Mouse (Mus musculus) neural tube, embryonic 11.5 days (tissue): ENCODE results near the gene Gprc6a. TPM values are rescaled to one million over a fixed set of nuclear protein-coding genes. Genes with fewer than 3 reads are reported as not detected.

Experiments used
- ATAC-seq: fragments of 200-750 bp; cut with Nextera tagmentation; 2 replicates; pipeline ENCODE4 v1.8.0; 2017; ENCODE audit warnings: moderate number of reproducible peaks, mild to moderate bottlenecking, moderate TSS enrichment, moderate library complexity; ENCODE audit not compliant: insufficient read depth, low FRiP score, low TSS enrichment
- DNase-seq: peaks from one replicate; pipeline ENCODE4 v3.0.0-alpha.2; 2015; ENCODE audit warnings: low spot score
- H3K27ac ChIP-seq: fragments of 300-500 bp; sonication (generic); 2 replicates; pipeline ENCODE4 v1.5.1; 2014; ENCODE audit warnings: low read depth, mild to moderate bottlenecking, low read length
- H3K27me3 ChIP-seq: fragments of 300-500 bp; sonication (generic); 2 replicates; pipeline ENCODE4 v1.6.1; 2014; ENCODE audit warnings: mild to moderate bottlenecking, low read length, mixed read lengths; ENCODE audit not compliant: control insufficient read depth, insufficient read depth
- H3K36me3 ChIP-seq: fragments of 300-500 bp; sonication (generic); 2 replicates; pipeline ENCODE4 v1.6.1; 2014; ENCODE audit warnings: mild to moderate bottlenecking, low read length, moderate library complexity, mixed read lengths; ENCODE audit not compliant: control insufficient read depth, insufficient read depth
- H3K4me1 ChIP-seq: fragments of 300-500 bp; sonication (generic); 2 replicates; pipeline ENCODE4 v1.6.1; 2014; ENCODE audit warnings: low read length, mixed read lengths; ENCODE audit not compliant: control insufficient read depth, insufficient read depth
- H3K4me2 ChIP-seq: fragments of 300-500 bp; sonication (generic); 2 replicates; pipeline ENCODE4 v1.6.1; 2014; ENCODE audit warnings: low read depth, mild to moderate bottlenecking, moderate library complexity
- H3K4me3 ChIP-seq: fragments of 300-500 bp; sonication (generic); 2 replicates; pipeline ENCODE4 v1.5.1; 2014; ENCODE audit warnings: low read depth, low read length
- H3K9ac ChIP-seq: fragments of 300-500 bp; sonication (generic); 2 replicates; pipeline ENCODE4 v1.6.1; 2014; ENCODE audit warnings: mild to moderate bottlenecking, low read length
- H3K9me3 ChIP-seq: fragments of 300-500 bp; sonication (generic); 2 replicates; pipeline ENCODE4 v1.6.1; 2016; ENCODE audit warnings: low read length; ENCODE audit not compliant: control insufficient read depth
- WGBS: fragments of 180-500 bp; shearing (Covaris S2); extraction: QIAGEN DNeasy Blood & Tissue Kit; methylation state at CpG from one replicate; pipeline ENCODE4 v1.1.7; 2014; 5-methylcytosine and 5-hydroxymethylcytosine counted together
- polyA plus RNA-seq: library from polyadenylated mRNA; unstranded; fragments of >200 nt; fragmentation: Nextera tagmentation; extraction: Ambion mirVana; gene quantifications from 2 replicates; pipeline ENCODE4 v1.2.1, GENCODE M21; 2014

The Gprc6a gene
- polyA plus RNA-seq, 1 experiment from 2014 or later: not detected

- no peaks in the 10 kb centered on the region for H3K9me3 ChIP-seq
- no peak for ATAC-seq
- no peak overlapping the region for H3K9ac ChIP-seq
- WGBS: 84% methylated on average over 3 of the region's 3 CpGs
- H3K27ac ChIP-seq: no peak overlapping the region
- H3K27me3 ChIP-seq: no peaks in the 10 kb centered on the region
- H3K4me1 ChIP-seq: no peaks in the 10 kb centered on the region
- no peak overlapping the region for H3K4me3 ChIP-seq
- DNase-seq: no peak
- H3K4me2 ChIP-seq: no peak overlapping the region
- no peaks in the 10 kb centered on the region for H3K36me3 ChIP-seq
Observed at GRCm38 (mm10) chr10:51621193-51621592, 10.1 kb downstream of the Gprc6a start.

GRCm38 (mm10) chr10:51620126-51620525 lies 11.1 kb downstream of the Gprc6a start:
- H3K4me3 ChIP-seq: no peak overlapping the region
- 78% methylated on average over 7 of the region's 7 CpGs for WGBS

GRCm38 (mm10) chr10:51618538-51618937 lies 12.7 kb downstream of the Gprc6a start:
- no peaks in the 10 kb centered on the region for H3K27me3 ChIP-seq
- no peaks in the 10 kb centered on the region for H3K36me3 ChIP-seq
- H3K4me1 ChIP-seq: no peaks in the 10 kb centered on the region
- H3K27ac ChIP-seq: no peak overlapping the region
- ATAC-seq (no peak), DNase-seq (no peak)
- no peak overlapping the region for H3K4me2 ChIP-seq
- no peak overlapping the region for H3K9ac ChIP-seq
- H3K9me3 ChIP-seq: no peaks in the 10 kb centered on the region
- WGBS: 93% methylated on average over 2 of the region's 2 CpGs
- H3K4me3 ChIP-seq: no peak overlapping the region

More at GRCm38 (mm10) chr10:51620126-51620525, 11.1 kb downstream of the Gprc6a start:
- DNase-seq (no peak), ATAC-seq (no peak)
- no peak overlapping the region for H3K27ac ChIP-seq
- H3K4me1 ChIP-seq: no peaks in the 10 kb centered on the region
- H3K9ac ChIP-seq: no peak overlapping the region
- H3K36me3 ChIP-seq: no peaks in the 10 kb centered on the region
- H3K4me2 ChIP-seq: no peak overlapping the region
- H3K27me3 ChIP-seq: no peaks in the 10 kb centered on the region
- H3K9me3 ChIP-seq: no peaks in the 10 kb centered on the region

- DNase-seq (no peak), ATAC-seq (no peak)
- H3K4me3 ChIP-seq: no peak overlapping the region
- no peaks in the 10 kb centered on the region for H3K27me3 ChIP-seq
- no peaks in the 10 kb centered on the region for H3K4me1 ChIP-seq
- H3K9me3 ChIP-seq: no peaks in the 10 kb centered on the region
- no peak overlapping the region for H3K27ac ChIP-seq
- H3K9ac ChIP-seq: no peak overlapping the region
- 62% methylated on average over 11 of the region's 11 CpGs for WGBS
- H3K36me3 ChIP-seq: no peaks in the 10 kb centered on the region
- no peak overlapping the region for H3K4me2 ChIP-seq
Observed at GRCm38 (mm10) chr10:51614826-51615590, 16.3 kb downstream of the Gprc6a start.

- DNase-seq: no peak
- Histone ChIP-seq H3K4me3 (no peak overlapping the region), H3K9ac (no peak overlapping the region), H3K27me3 (no peaks in the 10 kb centered on the region), H3K27ac (no peak overlapping the region), H3K36me3 (no peaks in the 10 kb centered on the region), H3K4me1 (no peaks in the 10 kb centered on the region), H3K9me3 (no peaks in the 10 kb centered on the region), H3K4me2 (no peak overlapping the region)
- WGBS: 89% methylated on average over 3 of the region's 3 CpGs
- ATAC-seq: no peak
Observed at GRCm38 (mm10) chr10:51613421-51613820, 17.8 kb downstream of the Gprc6a start.

DNA sequence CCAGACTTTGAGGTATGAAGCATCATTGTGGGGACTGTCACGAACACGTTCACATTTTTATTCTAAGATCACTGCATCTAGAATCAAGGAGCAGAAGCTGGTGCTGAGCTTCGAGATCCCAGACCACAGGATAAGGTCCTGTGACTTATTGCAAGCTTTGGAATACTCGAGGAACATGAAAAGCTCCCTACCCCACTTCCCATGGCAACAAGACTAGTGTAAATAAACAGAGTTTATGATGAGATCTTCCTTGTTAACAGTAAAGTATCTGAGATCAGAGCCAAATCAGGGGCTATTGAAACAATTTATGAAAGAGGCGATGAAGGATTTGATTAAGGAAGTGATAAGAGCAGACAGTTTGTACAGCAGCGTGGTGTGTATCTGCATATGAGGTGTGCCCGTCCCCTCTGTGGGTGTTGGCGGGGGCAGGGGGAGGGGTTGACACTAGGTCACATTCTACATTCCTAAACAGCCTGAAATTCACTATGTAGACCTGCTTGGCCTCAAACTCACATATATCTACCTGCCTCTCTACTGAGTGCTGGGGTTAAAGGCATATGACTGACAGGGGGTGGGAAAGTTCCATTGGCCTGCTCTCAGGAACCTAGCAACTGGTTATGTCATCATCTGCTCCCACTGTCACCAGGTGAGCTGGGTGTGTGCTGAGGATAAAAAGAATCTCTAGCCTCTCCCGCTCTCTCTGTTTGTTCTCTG lies 19.1 kb downstream of the Gprc6a start:
- no peaks in the 10 kb centered on the region for H3K9me3 ChIP-seq
- no peak overlapping the region for H3K9ac ChIP-seq
- H3K4me3 ChIP-seq: no peak overlapping the region
- WGBS: 81% methylated on average over 9 of the region's 9 CpGs
- no peaks in the 10 kb centered on the region for H3K27me3 ChIP-seq
- H3K4me2 ChIP-seq: no peak overlapping the region
- no peaks in the 10 kb centered on the region for H3K4me1 ChIP-seq
- DNase-seq (no peak), ATAC-seq (no peak)
- H3K36me3 ChIP-seq: no peaks in the 10 kb centered on the region
- H3K27ac ChIP-seq: no peak overlapping the region

DNA sequence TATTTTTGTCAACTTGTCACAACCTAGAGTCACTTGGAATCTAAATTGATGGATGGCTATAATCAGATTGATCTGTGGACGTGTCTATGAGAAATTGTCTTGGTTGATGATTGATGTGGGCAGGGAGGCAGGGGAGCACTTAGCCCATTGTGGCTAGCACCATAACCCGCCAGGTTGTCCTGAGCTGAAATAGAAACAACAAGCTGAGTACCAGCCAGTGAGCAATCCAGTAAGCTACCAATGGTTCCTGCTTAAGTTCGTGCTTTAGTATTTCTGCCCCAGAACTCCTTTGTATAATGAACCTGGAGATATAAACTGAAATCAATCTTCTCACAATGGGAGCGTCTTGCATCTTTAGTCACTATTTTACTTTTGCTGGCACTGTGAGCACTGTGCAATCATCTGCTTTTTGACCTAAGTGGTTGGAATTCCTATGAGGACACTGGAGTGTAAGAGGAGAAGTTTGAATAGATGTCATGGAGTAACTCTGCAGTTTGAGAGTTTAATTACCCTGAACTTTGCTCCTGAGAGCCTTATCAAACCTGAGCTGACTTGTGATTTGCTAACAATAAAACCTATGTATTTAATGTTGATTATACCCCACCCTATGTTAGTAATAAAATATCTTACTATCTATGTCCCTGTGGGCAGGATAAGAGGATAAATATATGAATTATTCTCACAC lies 21.4 kb downstream of the Gprc6a start:
- Histone ChIP-seq H3K9me3 (no peaks in the 10 kb centered on the region), H3K27me3 (no peaks in the 10 kb centered on the region), H3K4me3 (no peak overlapping the region), H3K36me3 (no peaks in the 10 kb centered on the region), H3K4me1 (no peaks in the 10 kb centered on the region), H3K9ac (no peak overlapping the region), H3K27ac (no peak overlapping the region), H3K4me2 (no peak overlapping the region)
- ATAC-seq: no peak
- WGBS: 67% methylated on average over 4 of the region's 4 CpGs
- no peak for DNase-seq

DNA sequence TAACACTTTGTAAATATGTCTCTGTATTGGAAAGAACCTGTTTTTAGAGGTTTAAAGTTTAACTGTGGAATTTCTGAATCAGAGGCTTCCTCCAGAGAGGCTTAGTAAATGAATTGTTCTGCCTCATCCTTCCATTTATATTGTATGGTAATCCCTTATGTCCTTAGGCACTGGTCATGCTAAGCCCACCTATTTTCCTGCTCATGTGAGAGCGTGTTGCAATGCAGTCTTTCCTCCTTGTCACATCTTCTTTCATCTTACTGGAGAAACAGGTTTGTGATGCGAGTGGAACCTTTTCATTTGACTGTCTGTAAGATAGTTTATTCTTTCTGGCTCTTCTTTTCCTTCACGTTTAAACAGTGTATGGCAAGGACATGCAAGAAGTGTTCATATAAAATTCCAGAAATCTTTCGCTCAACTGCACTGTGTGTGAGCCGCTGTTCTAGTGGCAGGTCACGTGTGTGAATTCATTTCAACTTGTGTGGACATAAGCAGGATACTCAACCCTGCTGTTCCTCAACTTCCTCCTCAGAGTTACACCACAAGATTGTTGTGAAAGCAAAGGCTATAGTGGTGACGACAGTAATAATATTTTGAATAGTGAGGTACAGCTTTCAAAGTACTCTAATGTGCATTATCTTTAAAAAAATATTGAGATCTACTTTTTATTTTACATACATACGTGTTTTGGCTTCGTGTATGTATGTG lies 34.2 kb downstream of the Gprc6a start:
- no peak for ATAC-seq
- 87% methylated on average over 9 of the region's 9 CpGs for WGBS
- no peak for DNase-seq
- no peak overlapping the region for H3K9ac ChIP-seq
- no peaks in the 10 kb centered on the region for H3K9me3 ChIP-seq
- no peaks in the 10 kb centered on the region for H3K36me3 ChIP-seq
- no peak overlapping the region for H3K4me3 ChIP-seq
- H3K27me3 ChIP-seq: no peaks in the 10 kb centered on the region
- no peak overlapping the region for H3K27ac ChIP-seq
- H3K4me2 ChIP-seq: no peak overlapping the region
- H3K4me1 ChIP-seq: no peaks in the 10 kb centered on the region
